Mouse (Mus musculus) hindbrain, embryonic 12.5 days (tissue): ENCODE results near the gene Coa6. TPM values are rescaled to one million over a fixed set of nuclear protein-coding genes. Genes with fewer than 3 reads are reported as not detected.
"Not testable (repeated sequence)": the region's sequence is repeated elsewhere in the genome, so short reads cannot be mapped to it uniquely, and the experiment has no call there.

ENCODE experiments used
- ATAC-seq: fragments of 200-750 bp; cut with Nextera tagmentation; 2 replicates; pipeline ENCODE4 v1.8.0; 2017; ENCODE audit warnings: moderate TSS enrichment; ENCODE audit not compliant: low FRiP score
- H3K27ac ChIP-seq: fragments of 300-500 bp; sonication (generic); 2 replicates; pipeline ENCODE4 v1.5.1; 2016; ENCODE audit warnings: mild to moderate bottlenecking
- H3K27me3 ChIP-seq: fragments of 300-500 bp; sonication (generic); 2 replicates; pipeline ENCODE4 v1.6.1; 2016; ENCODE audit warnings: mild to moderate bottlenecking
- H3K36me3 ChIP-seq: fragments of 300-500 bp; sonication (generic); 2 replicates; pipeline ENCODE4 v1.6.1; 2016; ENCODE audit warnings: mild to moderate bottlenecking
- H3K4me1 ChIP-seq: fragments of 300-500 bp; sonication (generic); 2 replicates; pipeline ENCODE4 v1.6.1; 2016
- H3K4me2 ChIP-seq: fragments of 300-500 bp; sonication (generic); replicated peaks from 2 replicates; pipeline ENCODE4 v1.6.1; 2016; ENCODE audit warnings: mild to moderate bottlenecking
- H3K4me3 ChIP-seq: fragments of 300-500 bp; sonication (generic); 2 replicates; pipeline ENCODE4 v1.5.1; 2016; ENCODE audit warnings: mild to moderate bottlenecking
- H3K9ac ChIP-seq: fragments of 300-500 bp; sonication (generic); 2 replicates; pipeline ENCODE4 v1.6.1; 2016; ENCODE audit warnings: mild to moderate bottlenecking, moderate library complexity
- H3K9me3 ChIP-seq: fragments of 300-500 bp; sonication (generic); replicated peaks from 2 replicates; pipeline ENCODE4 v1.6.1; 2016; ENCODE audit warnings: mild to moderate bottlenecking
- WGBS: fragments of 180-500 bp; shearing (Covaris S2); methylation state at CpG from one replicate; pipeline ENCODE4 v1.1.7; 2016; 5-methylcytosine and 5-hydroxymethylcytosine counted together
- polyA plus RNA-seq: library from polyadenylated mRNA; unstranded; fragments of >200 nt; fragmentation: Nextera tagmentation; extraction: Ambion mirVana; gene quantifications from 2 replicates; pipeline ENCODE4 v1.2.1, GENCODE M21; 2016

The Coa6 gene
- polyA plus RNA-seq = 39.5 and 43.2 TPM in 2 replicates

DNA sequence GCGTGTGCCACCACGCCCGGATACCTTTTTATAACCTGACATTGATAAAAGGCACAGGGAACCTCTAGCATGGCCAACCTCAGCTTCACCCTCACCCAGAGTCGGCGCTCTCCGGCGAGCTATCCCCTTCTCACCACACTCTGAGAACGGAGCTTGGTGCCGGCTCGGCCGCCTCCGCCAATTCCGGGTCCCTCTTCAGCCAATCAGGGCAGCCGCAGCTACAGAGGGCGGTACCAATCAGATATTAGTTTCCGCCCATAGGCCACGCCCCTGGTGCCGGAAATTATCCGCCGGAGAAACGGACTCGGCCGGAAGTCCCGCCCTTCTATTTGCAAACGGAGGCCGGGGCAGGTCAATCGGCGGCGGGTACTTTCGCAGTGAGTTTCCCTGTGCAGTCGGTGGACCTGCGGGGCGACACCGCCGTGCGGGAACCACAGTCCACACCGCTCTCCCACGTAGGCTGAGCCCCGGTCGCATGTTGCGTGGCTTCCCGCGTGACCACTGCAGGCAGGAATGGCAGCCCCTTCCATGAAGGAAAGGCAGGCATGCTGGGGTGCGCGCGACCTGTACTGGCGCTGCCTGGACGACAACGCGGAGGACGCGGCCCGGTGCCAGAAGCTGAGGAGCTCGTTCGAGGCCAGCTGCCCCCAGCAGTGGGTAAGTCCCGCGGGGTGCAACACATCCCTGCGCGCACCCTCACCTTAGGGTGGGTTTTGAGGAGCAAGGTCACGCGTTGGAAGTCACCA is at the start of gene Coa6:
Gene Coa6, plus strand, starts transcription at position 342 of the 746 bp plus-strand sequence.
- Histone ChIP-seq H3K27me3 (no peaks in the 10 kb centered on the region), H3K9me3 (no peaks in the 10 kb centered on the region), H3K36me3 (peaks cover 16% of the 10 kb centered on the region), H3K9ac (peak within 1 kb of the TSS; percentile 87), H3K4me1 (peaks cover 11% of the 10 kb centered on the region), H3K4me2 (peak within 1 kb of the TSS; percentile 91), H3K27ac (peak within 1 kb of the TSS; percentile 70), H3K4me3 (peak within 1 kb of the TSS; percentile 90)
- peak; percentile 99 for ATAC-seq
- under 1% methylated on average over 61 of the region's 61 CpGs for WGBS

DNA sequence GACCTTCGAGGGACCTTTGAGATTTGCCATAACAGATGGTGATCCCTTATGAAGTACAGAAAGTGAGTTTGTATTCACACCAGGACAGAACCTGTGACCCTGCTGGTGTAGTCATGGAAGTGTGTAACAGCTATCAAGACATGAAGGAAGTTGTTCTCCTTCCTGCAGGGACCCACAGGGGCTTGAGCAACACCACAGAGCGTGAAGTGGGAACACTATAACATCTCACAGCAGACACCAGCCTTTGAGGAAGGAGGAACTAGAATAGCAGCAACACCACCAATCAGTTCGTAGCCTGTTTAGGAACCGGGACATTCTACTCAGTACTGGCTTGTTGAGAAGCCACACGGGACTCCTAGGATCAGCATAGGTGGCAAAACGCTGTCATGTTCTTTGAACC is 42.7 kb upstream of the Coa6 start:
- ATAC-seq = no peak
- 89% methylated on average over 6 of the region's 6 CpGs for WGBS

GRCm38 (mm10) chr8:126380141-126380540 is 42.2 kb upstream of the Coa6 start:
- H3K36me3 ChIP-seq = no peaks in the 10 kb centered on the region
- no peaks in the 10 kb centered on the region for H3K4me1 ChIP-seq
- H3K27me3 ChIP-seq = no peaks in the 10 kb centered on the region
- 47% methylated on average over 2 of the region's 2 CpGs for WGBS
- no peak overlapping the region for H3K4me2 ChIP-seq
- no peaks in the 10 kb centered on the region for H3K9me3 ChIP-seq
- H3K4me3 ChIP-seq = no peak overlapping the region
- no peak overlapping the region for H3K9ac ChIP-seq
- ATAC-seq = no peak
- H3K27ac ChIP-seq = no peak overlapping the region

More for the DNA sequence above, 42.7 kb upstream of the Coa6 start:
- Histone ChIP-seq H3K4me2 (no peak overlapping the region), H3K4me1 (no peaks in the 10 kb centered on the region), H3K9me3 (no peaks in the 10 kb centered on the region), H3K4me3 (no peak overlapping the region), H3K27me3 (no peaks in the 10 kb centered on the region), H3K9ac (no peak overlapping the region), H3K27ac (no peak overlapping the region), H3K36me3 (no peaks in the 10 kb centered on the region)

DNA sequence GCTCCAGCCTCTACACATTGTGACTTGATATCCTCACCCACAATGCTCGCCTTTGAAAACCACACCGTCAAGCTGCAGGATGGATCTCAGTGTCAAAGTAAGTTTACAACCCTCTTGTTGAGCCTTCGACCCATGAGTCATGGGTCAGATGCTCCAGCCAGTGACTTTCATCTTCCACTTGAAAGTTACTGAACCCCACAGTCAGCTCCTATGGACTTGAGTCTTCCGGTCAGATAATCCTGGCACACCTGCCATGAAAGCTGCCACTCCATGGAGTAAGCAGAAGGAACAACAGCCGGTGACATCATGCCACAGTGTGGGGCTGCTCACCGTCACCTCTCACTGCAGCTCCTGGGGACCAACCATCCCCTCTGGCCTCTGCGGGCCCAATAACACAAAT is 41.0 kb upstream of the Coa6 start:
- 82% methylated on average over 7 of the region's 7 CpGs for WGBS

GRCm38 (mm10) chr8:126382216-126382615 is 40.1 kb upstream of the Coa6 start:
- Histone ChIP-seq H3K27ac (no peak overlapping the region), H3K9me3 (no peaks in the 10 kb centered on the region), H3K4me1 (no peaks in the 10 kb centered on the region), H3K36me3 (no peaks in the 10 kb centered on the region), H3K4me3 (no peak overlapping the region), H3K9ac (no peak overlapping the region), H3K4me2 (no peak overlapping the region), H3K27me3 (no peaks in the 10 kb centered on the region)
- ATAC-seq = no peak
- 47% methylated on average over 14 of the region's 14 CpGs for WGBS

More for the DNA sequence above, 41.0 kb upstream of the Coa6 start:
- Histone ChIP-seq H3K36me3 (no peaks in the 10 kb centered on the region), H3K4me2 (no peak overlapping the region), H3K4me3 (no peak overlapping the region), H3K4me1 (no peaks in the 10 kb centered on the region), H3K27me3 (no peaks in the 10 kb centered on the region), H3K27ac (no peak overlapping the region), H3K9me3 (no peaks in the 10 kb centered on the region), H3K9ac (no peak overlapping the region)
- no peak for ATAC-seq

DNA sequence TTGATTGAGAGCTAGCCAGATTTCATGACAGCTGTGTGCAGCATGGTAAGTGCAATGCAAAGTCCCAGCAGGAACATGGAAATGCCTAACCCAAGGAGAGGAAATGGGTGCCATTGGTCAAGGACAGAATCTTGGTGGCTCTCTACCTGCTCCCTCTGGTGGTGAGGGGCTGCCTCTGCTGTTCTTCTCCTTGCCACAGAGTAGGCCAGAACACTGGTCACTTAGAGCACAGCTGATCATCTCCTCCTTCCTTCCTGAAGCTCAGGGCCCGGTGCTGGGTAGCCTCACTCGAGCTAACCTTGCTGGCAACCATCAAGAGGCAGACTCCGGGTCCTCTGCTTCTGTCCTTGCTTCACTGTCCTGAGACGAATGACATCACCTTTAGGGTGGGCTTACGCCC is 39.6 kb upstream of the Coa6 start:
- ATAC-seq = no peak
- WGBS = 65% methylated on average over 5 of the region's 5 CpGs

DNA sequence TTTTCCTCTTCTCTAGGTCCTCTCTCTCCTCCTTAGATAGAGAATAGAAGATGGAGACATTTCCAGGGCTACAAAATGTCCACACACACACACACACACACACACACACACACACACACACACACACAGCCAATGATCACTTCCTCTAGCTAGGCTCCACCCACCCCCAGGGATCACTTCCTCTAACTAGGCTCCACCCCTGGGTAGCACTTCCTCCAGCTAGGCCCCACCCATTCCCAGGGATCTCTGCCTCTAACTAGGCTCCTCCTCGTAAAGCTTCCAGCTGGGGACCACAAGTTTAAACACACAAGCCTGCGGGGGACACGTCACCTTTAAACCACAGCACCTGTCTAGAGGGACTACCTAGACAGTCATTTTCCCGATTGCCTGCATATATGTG is 34.7 kb upstream of the Coa6 start:
- WGBS = 84% methylated on average over 4 of the region's 4 CpGs
- Histone ChIP-seq H3K9me3 (no peaks in the 10 kb centered on the region), H3K27me3 (0 out of 2 replicates have a peak, but pooled peaks cover 3% of the 10 kb centered on the region), H3K27ac (no peak overlapping the region), H3K36me3 (no peaks in the 10 kb centered on the region), H3K4me3 (no peak overlapping the region), H3K9ac (no peak overlapping the region), H3K4me2 (no peak overlapping the region), H3K4me1 (no peaks in the 10 kb centered on the region)
- ATAC-seq = no peak

More for the DNA sequence above, 39.6 kb upstream of the Coa6 start:
- no peaks in the 10 kb centered on the region for H3K9me3 ChIP-seq
- H3K9ac ChIP-seq = no peak overlapping the region
- no peak overlapping the region for H3K27ac ChIP-seq
- H3K36me3 ChIP-seq = no peaks in the 10 kb centered on the region
- no peaks in the 10 kb centered on the region for H3K4me1 ChIP-seq
- no peaks in the 10 kb centered on the region for H3K27me3 ChIP-seq
- no peak overlapping the region for H3K4me2 ChIP-seq
- H3K4me3 ChIP-seq = no peak overlapping the region

GRCm38 (mm10) chr8:126391541-126391940 is 30.8 kb upstream of the Coa6 start:
- 0 out of 2 replicates have a peak, but pooled peaks cover 3% of the 10 kb centered on the region for H3K27me3 ChIP-seq
- no peak overlapping the region for H3K4me3 ChIP-seq
- peaks cover 4% of the 10 kb centered on the region; the same call in 1 of the 2 replicates for H3K4me1 ChIP-seq
- no peak overlapping the region for H3K4me2 ChIP-seq
- 88% methylated on average over 2 of the region's 2 CpGs for WGBS
- H3K9ac ChIP-seq = no peak overlapping the region
- ATAC-seq = no peak
- H3K27ac ChIP-seq = no peak overlapping the region
- no peaks in the 10 kb centered on the region for H3K9me3 ChIP-seq
- H3K36me3 ChIP-seq = no peaks in the 10 kb centered on the region

- Histone ChIP-seq H3K4me3 (no peak overlapping the region), H3K4me2 (no peak overlapping the region), H3K9ac (no peak overlapping the region), H3K27me3 (no peaks in the 10 kb centered on the region), H3K36me3 (no peaks in the 10 kb centered on the region), H3K9me3 (no peaks in the 10 kb centered on the region), H3K4me1 (peaks cover 4% of the 10 kb centered on the region; the same call in 1 of the 2 replicates), H3K27ac (no peak overlapping the region)
- no peak for ATAC-seq
- WGBS = 67% methylated on average over 9 of the region's 9 CpGs
These were observed 26.9 kb upstream of the Coa6 start for GRCm38 (mm10) chr8:126395386-126395785.

- 45% methylated on average over 5 of the region's 5 CpGs for WGBS
- H3K9ac ChIP-seq = no peak overlapping the region
- ATAC-seq = no peak
- no peaks in the 10 kb centered on the region for H3K27me3 ChIP-seq
- peaks cover 4% of the 10 kb centered on the region; the same call in 1 of the 2 replicates for H3K4me1 ChIP-seq
- no peaks in the 10 kb centered on the region for H3K9me3 ChIP-seq
- H3K4me2 ChIP-seq = no peak overlapping the region
- no peak overlapping the region for H3K4me3 ChIP-seq
- no peak overlapping the region for H3K27ac ChIP-seq
- H3K36me3 ChIP-seq = no peaks in the 10 kb centered on the region
These were observed 26.4 kb upstream of the Coa6 start for GRCm38 (mm10) chr8:126395917-126396316.

GRCm38 (mm10) chr8:126398349-126398748 is 24.0 kb upstream of the Coa6 start:
- Histone ChIP-seq H3K4me3 (no peak overlapping the region), H3K27ac (no peak overlapping the region), H3K36me3 (no peaks in the 10 kb centered on the region), H3K4me2 (no peak overlapping the region), H3K9me3 (no peaks in the 10 kb centered on the region), H3K4me1 (peaks cover 4% of the 10 kb centered on the region; the same call in 1 of the 2 replicates), H3K27me3 (no peaks in the 10 kb centered on the region), H3K9ac (no peak overlapping the region)
- ATAC-seq = no peak
- WGBS = 69% methylated on average over 3 of the region's 3 CpGs

DNA sequence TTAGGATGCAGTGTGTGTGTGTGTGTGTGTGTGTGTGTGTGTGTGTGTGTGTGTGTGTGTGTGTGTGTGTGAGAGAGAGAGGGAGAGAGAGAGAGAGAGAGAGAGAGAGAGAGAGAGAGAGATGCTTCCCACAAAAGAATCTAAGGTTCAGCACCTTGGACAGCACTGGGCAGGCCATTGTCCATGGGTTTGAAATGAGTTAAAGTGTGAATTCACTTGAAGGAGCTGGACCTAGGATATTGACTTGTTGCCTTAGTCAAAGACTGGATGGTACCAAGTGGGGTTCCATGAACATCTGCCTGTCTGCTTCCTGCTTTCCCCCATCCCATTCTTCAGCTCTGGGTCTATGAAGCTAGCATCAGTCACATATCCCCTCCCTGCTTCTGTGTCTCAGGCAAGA is 17.8 kb upstream of the Coa6 start:
- ATAC-seq, H3K9me3 ChIP-seq, H3K36me3 ChIP-seq, H3K4me3 ChIP-seq, H3K9ac ChIP-seq, H3K27me3 ChIP-seq, H3K4me1 ChIP-seq, H3K4me2 ChIP-seq, H3K27ac ChIP-seq: not testable (repeated sequence)

DNA sequence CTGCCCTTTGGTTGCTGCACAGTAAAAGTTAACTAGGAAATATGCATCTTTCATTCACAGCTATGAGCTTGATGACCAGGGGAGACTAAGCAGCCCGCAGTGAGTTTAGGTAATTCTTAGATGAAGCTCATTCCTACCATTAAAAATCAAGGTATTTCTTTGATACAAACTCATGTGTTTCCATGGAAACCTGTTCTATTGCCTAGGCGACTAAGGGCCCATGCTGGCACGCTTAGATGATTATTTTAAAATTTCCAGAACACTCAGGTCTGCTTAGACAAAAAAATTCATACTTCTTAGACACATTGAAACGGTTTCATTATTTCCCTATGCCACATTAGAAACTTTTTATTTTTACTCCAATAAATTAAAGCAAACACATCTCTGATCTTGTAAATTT is 17.3 kb upstream of the Coa6 start:
- H3K36me3 ChIP-seq = no peaks in the 10 kb centered on the region
- H3K27ac ChIP-seq = no peak overlapping the region
- H3K4me3 ChIP-seq = no peak overlapping the region
- no peaks in the 10 kb centered on the region for H3K4me1 ChIP-seq
- 78% methylated on average over 4 of the region's 4 CpGs for WGBS
- no peak overlapping the region for H3K4me2 ChIP-seq
- no peaks in the 10 kb centered on the region for H3K9me3 ChIP-seq
- ATAC-seq = no peak
- H3K9ac ChIP-seq = no peak overlapping the region
- no peaks in the 10 kb centered on the region for H3K27me3 ChIP-seq
